Mouse (Mus musculus): ENCODE data around the gene Nme4. TPM values are rescaled to one million over a fixed set of nuclear protein-coding genes. Genes with fewer than 3 reads are reported as not detected.
A peak's percentile ranks its signal among the peaks of the same experiment; 100 is the strongest.

The Nme4 gene
- total and polyA plus RNA-seq, 2 experiments from 2014 or later = 7.7 to 10.2 TPM

DNA sequence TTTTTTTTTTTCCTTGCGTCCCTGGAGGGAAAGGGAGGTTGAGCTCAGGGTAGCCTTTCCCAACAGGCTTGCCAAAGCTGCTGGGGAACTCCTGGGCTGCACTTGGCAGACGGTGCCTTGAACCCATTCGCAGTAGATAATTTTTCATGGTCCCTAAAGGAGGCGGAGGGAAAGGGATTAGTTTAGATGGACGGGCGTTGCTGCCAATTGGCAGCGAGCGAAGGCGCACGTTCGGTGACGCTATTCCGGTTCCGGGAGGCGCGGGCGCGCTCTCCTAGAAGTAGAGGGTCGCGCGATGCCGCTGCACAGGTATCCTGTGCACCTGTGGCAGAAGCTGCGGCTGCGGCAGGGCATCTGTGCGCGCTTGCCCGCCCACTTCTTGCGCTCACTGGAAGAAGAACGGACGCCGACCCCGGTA is 27.9 kb upstream of the Nme4 start, which contains the start of gene Mrpl28:
Gene Mrpl28 (plus strand): TSS at position 234 of the 418 bp plus-strand sequence.
- no peak within 1 kb of the TSS for H3K27ac ChIP-seq (ENCODE audit: low read depth, low read length)
- peak within 1 kb of the TSS; percentile 55 for H3K4me3 ChIP-seq (ENCODE audit: low read depth, low read length)
- ATAC-seq (ENCODE audit: low FRiP score) (peak; percentile 87), DNase-seq (ENCODE audit: low spot score) (peak; percentile 99)
- peak within 1 kb of the TSS; percentile 79 for H3K4me2 ChIP-seq (ENCODE audit: low read depth, low read length, poor library complexity, severe bottlenecking)
- WGBS = 0% methylated on average over 32 of the region's 32 CpGs
- peaks cover 10% of the 10 kb centered on the region; the same call in 1 of the 2 replicates for H3K4me1 ChIP-seq (ENCODE audit: insufficient read depth, low read length)
- peaks cover 23% of the 10 kb centered on the region for H3K36me3 ChIP-seq (ENCODE audit: insufficient read depth, low read length)
- H3K27me3 ChIP-seq (ENCODE audit: insufficient read depth, low read length) = 0 out of 2 replicates have a peak, but pooled peaks cover 1% of the 10 kb centered on the region
- no peaks in the 10 kb centered on the region for H3K9me3 ChIP-seq (ENCODE audit: low read length)
- no peak for TF ChIP-seq CTCF (IDR thresholded peaks at IDR 0.05)
- peak within 1 kb of the TSS; percentile 58 for H3K9ac ChIP-seq (replicated peaks; ENCODE audit: low read length, poor library complexity, severe bottlenecking)

DNA sequence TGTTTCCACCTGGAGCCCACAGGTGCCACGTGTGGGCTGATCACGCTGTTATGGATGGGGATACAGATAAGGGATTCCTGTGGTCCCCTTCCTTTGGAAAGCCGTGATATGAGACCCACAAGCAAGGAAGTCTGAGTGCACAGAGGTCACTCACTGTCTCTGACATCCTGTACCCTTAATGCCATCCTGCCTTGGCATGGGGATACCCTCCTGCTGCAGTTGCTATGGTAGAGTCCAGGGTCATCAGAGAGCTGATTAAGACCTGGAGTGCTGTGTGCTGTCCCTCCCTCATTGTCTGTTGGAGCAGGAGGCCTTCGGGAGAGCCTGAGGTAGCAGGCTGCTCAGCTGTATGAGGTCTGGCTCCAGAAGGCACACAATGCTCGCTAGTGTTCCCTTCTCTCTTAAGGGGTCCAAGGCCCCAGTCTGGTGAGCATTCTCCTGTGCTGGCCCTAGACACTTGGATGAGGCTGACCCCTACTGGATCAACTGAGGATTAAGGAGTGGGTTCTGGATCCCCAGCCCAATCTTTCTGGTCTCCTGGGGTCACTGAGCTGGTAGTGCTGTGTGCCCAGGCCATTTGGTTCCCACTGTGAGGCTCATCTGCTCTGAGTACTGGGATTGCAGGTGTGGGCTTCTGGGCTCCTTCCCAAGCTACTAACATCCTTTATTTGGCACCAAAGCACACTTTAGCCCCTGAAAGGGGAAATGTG is 27.2 kb upstream of the Nme4 start:
- H3K27ac ChIP-seq (ENCODE audit: low read depth, low read length) = no peak overlapping the region
- H3K9ac ChIP-seq (replicated peaks; ENCODE audit: low read length, poor library complexity, severe bottlenecking) = 0 out of 2 replicates have a peak overlapping the region, but pooled peaks have one; percentile 19
- H3K27me3 ChIP-seq (ENCODE audit: insufficient read depth, low read length) = 0 out of 2 replicates have a peak, but pooled peaks cover 8% of the 10 kb centered on the region
- peaks cover 16% of the 10 kb centered on the region for H3K36me3 ChIP-seq (ENCODE audit: insufficient read depth, low read length)
- WGBS = 50% methylated on average over 5 of the region's 5 CpGs
- TF ChIP-seq CTCF (IDR thresholded peaks at IDR 0.05) = peak; percentile 9; the same call in 1 of the 2 replicates
- DNase-seq (ENCODE audit: low spot score) = no peak
- no peak for ATAC-seq (ENCODE audit: low FRiP score)
- H3K4me2 ChIP-seq (ENCODE audit: low read depth, low read length, poor library complexity, severe bottlenecking) = no peak overlapping the region
- H3K4me3 ChIP-seq (ENCODE audit: low read depth, low read length) = no peak overlapping the region
- peaks cover 10% of the 10 kb centered on the region; the same call in 1 of the 2 replicates for H3K4me1 ChIP-seq (ENCODE audit: insufficient read depth, low read length)
- no peaks in the 10 kb centered on the region for H3K9me3 ChIP-seq (ENCODE audit: low read length)

DNA sequence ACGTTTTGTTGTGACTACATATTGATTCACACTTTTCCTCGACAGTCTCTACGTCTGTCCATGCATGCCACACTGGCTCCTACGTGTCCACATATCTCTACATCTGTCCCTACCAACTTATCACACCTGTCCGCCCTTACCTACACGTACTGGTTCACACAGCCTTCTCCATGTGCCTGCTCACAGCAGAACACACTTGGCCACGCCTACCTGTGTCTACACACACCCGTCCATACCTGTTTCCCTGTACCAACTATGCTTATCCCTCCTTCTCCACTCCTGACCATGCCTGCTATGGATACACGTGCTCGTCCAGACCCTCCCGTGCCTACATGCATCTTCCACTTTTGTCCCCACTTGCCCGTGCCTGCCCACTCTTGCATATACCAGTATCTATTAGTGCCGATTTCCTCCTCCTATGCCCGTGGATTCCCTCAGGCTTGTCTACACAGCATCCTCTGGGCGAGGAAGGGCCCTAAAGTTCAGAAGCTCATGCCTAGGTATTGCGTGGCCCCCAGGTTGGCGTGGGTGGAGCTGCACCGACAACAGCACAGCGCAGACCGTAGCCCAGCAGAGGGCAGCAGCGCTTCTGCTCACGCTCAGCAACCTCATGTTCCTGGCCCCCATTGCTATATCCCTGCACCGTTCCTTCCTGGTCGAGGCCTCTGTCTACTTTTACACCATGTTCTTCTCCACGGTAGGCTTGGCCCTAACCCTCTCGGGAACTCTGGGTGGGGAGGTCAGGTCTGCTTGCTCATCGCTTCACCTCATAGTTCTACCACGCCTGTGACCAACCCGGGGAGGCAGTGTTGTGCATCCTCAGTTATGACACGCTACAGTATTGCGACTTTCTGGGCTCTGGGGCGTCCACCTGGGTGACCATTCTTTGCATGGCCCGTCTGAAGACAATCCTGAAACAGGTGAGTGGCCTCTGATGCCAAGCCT is 24.6 kb upstream of the Nme4 start:
- Histone ChIP-seq H3K9ac (replicated peaks; ENCODE audit: low read length, poor library complexity, severe bottlenecking) (no peak overlapping the region), H3K4me1 (ENCODE audit: insufficient read depth, low read length) (peaks cover 10% of the 10 kb centered on the region; the same call in 1 of the 2 replicates), H3K27me3 (ENCODE audit: insufficient read depth, low read length) (peaks cover 29% of the 10 kb centered on the region; the same call in 1 of the 2 replicates), H3K36me3 (ENCODE audit: insufficient read depth, low read length) (no peaks in the 10 kb centered on the region), H3K4me3 (ENCODE audit: low read depth, low read length) (no peak overlapping the region), H3K4me2 (ENCODE audit: low read depth, low read length, poor library complexity, severe bottlenecking) (no peak overlapping the region), H3K27ac (ENCODE audit: low read depth, low read length) (no peak overlapping the region), H3K9me3 (ENCODE audit: low read length) (no peaks in the 10 kb centered on the region)
- peak; percentile 77 for TF ChIP-seq CTCF (IDR thresholded peaks at IDR 0.05)
- 50% methylated on average over 33 of the region's 33 CpGs for WGBS
- DNase-seq (ENCODE audit: low spot score) (peak; percentile 56), ATAC-seq (ENCODE audit: low FRiP score) (no peak)

DNA sequence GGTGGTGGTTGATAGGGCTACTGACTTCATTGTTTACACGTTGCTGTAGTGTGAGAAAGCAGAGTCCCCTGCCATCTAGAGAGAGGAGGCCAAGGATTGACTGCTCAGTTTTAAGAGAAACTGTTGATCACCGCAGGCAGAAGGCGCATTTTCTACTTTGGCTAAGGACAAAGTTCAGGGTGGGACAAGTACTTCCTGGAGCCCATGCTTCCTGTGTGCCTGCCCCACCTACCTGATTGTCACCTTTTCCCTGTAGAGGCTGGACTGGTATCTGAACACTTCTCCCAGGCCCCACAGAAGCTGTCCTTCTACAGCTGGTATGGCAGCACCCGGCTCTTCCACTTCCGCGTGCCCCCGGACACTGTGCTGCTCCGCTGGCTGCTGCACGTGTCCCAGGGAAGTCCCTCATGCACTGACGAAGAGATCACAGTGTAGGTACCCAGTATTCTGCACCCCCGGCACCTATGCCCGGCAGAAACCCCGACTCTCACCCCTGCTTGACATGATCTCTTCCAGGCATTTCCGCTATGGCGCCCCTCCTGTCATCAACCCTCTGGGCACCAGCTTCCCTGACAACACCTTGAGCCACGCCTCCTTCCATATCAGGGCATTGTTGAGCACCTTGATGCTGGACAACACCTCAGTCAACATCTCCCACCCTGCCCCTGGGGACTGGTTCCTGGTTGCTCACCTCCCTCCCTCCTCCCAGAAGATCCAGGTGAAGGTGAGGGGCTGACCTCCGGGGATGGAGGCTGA is 21.3 kb upstream of the Nme4 start:
- H3K9me3 ChIP-seq (ENCODE audit: low read length) = no peaks in the 10 kb centered on the region
- no peak overlapping the region for H3K4me2 ChIP-seq (ENCODE audit: low read depth, low read length, poor library complexity, severe bottlenecking)
- H3K36me3 ChIP-seq (ENCODE audit: insufficient read depth, low read length) = no peaks in the 10 kb centered on the region
- TF ChIP-seq CTCF (IDR thresholded peaks at IDR 0.05) = no peak
- 88% methylated on average over 17 of the region's 17 CpGs for WGBS
- H3K4me1 ChIP-seq (ENCODE audit: insufficient read depth, low read length) = 0 out of 2 replicates have a peak, but pooled peaks cover 3% of the 10 kb centered on the region
- no peak for DNase-seq (ENCODE audit: low spot score)
- no peak for ATAC-seq (ENCODE audit: low FRiP score)
- H3K9ac ChIP-seq (replicated peaks; ENCODE audit: low read length, poor library complexity, severe bottlenecking) = no peak overlapping the region
- no peak overlapping the region for H3K27ac ChIP-seq (ENCODE audit: low read depth, low read length)
- H3K4me3 ChIP-seq (ENCODE audit: low read depth, low read length) = no peak overlapping the region
- peaks cover 29% of the 10 kb centered on the region; the same call in 1 of the 2 replicates for H3K27me3 ChIP-seq (ENCODE audit: insufficient read depth, low read length)

DNA sequence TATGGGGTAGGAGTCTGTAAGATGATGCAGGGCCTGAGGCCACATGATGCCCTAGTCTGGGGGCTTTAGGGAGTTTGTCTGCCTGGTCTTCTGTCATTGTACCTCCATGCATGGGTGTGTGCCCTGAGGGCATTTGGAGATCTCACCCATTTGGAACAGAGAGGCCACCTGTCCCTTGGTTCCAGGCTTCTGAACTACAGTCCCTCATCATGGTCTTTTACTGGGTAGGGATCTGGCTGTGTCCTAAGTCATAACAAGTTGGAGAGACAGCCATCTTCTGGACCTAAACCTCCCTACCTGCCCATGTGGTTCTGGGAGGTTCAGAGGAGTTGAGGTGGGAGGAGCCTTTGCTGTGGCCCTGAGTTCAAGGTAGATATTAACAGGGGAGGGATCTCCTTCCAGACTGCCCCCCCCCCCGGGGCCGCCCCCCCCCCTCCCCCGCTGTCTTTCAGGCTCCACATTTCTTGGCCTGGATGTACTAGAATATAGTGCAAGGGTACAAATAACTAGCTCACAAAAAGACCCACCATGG is 20.6 kb upstream of the Nme4 start:
- Histone ChIP-seq H3K27ac (ENCODE audit: low read depth, low read length) (no peak overlapping the region), H3K9ac (replicated peaks; ENCODE audit: low read length, poor library complexity, severe bottlenecking) (no peak overlapping the region), H3K4me2 (ENCODE audit: low read depth, low read length, poor library complexity, severe bottlenecking) (no peak overlapping the region), H3K4me3 (ENCODE audit: low read depth, low read length) (no peak overlapping the region), H3K9me3 (ENCODE audit: low read length) (no peaks in the 10 kb centered on the region), H3K36me3 (ENCODE audit: insufficient read depth, low read length) (no peaks in the 10 kb centered on the region), H3K27me3 (ENCODE audit: insufficient read depth, low read length) (peaks cover 29% of the 10 kb centered on the region; the same call in 1 of the 2 replicates), H3K4me1 (ENCODE audit: insufficient read depth, low read length) (0 out of 2 replicates have a peak, but pooled peaks cover 3% of the 10 kb centered on the region)
- no peak for TF ChIP-seq CTCF (IDR thresholded peaks at IDR 0.05)
- no peak for DNase-seq (ENCODE audit: low spot score)
- WGBS = 39% methylated on average over 3 of the region's 3 CpGs
- no peak for ATAC-seq (ENCODE audit: low FRiP score)
